Mouse (Mus musculus) A20 (cell line): ENCODE results near the gene Nsmf.

ENCODE experiments used
- DNase-seq: peaks from one replicate; pipeline ENCODE4 v3.0.0-alpha.2; 2011; ENCODE audit warnings: low read depth, low spot score

Gene Nsmf

GRCm38 (mm10) chr2:25085571-25085970 is 31.4 kb downstream of the Nsmf start:
- DNase-seq: no peak

GRCm38 (mm10) chr2:25087842-25088241 is 33.7 kb downstream of the Nsmf start:
- DNase-seq: no peak

- DNase-seq: no peak
Measured at GRCm38 (mm10) chr2:25088636-25089035, 34.5 kb downstream of the Nsmf start.

GRCm38 (mm10) chr2:25094785-25095108 is 40.6 kb downstream of the Nsmf start:
- DNase-seq: no peak

GRCm38 (mm10) chr2:25095109-25095850 is 41.1 kb downstream of the Nsmf start, which contains the start of gene Noxa1:
Gene Noxa1, minus strand, starts transcription at chr2:25095149.
- DNase-seq: no peak

- DNase-seq: no peak
Measured at GRCm38 (mm10) chr2:25098005-25098615, 44.0 kb downstream of the Nsmf start.

- DNase-seq: no peak
Measured at GRCm38 (mm10) chr2:25098956-25099355, 44.8 kb downstream of the Nsmf start.

- no peak for DNase-seq
Measured at GRCm38 (mm10) chr2:25099703-25100102, 45.5 kb downstream of the Nsmf start.

- DNase-seq: no peak
Measured at GRCm38 (mm10) chr2:25104122-25104521, 50.0 kb downstream of the Nsmf start.

GRCm38 (mm10) chr2:25106045-25106444 is 51.9 kb downstream of the Nsmf start:
- DNase-seq: no peak

- no peak for DNase-seq
Measured at GRCm38 (mm10) chr2:25109487-25109886, 55.3 kb downstream of the Nsmf start.

- no peak for DNase-seq
Measured at GRCm38 (mm10) chr2:25110505-25111183, 56.5 kb downstream of the Nsmf start.

GRCm38 (mm10) chr2:25111184-25111791 is 57.1 kb downstream of the Nsmf start:
- no peak for DNase-seq
